Mouse (Mus musculus) embryonic facial prominence, embryonic 13.5 days (tissue): Measurements from ENCODE around the gene Spred2. TPM values are rescaled to one million over a fixed set of nuclear protein-coding genes. Genes with fewer than 3 reads are reported as not detected.

Source experiments
- ATAC-seq: fragments of 200-750 bp; cut with Nextera tagmentation; 2 replicates; pipeline ENCODE4 v1.8.0; 2017; ENCODE audit warnings: low read depth; ENCODE audit not compliant: insufficient number of reproducible peaks, insufficient read depth, low FRiP score, low TSS enrichment
- H3K27ac ChIP-seq: fragments of 300-500 bp; sonication (generic); 2 replicates; pipeline ENCODE4 v1.5.1; 2015; ENCODE audit warnings: moderate library complexity, mild to moderate bottlenecking, inconsistent platforms
- H3K27me3 ChIP-seq: fragments of 300-500 bp; sonication (generic); 2 replicates; pipeline ENCODE4 v1.6.1; 2015; ENCODE audit warnings: mild to moderate bottlenecking, inconsistent platforms
- H3K36me3 ChIP-seq: fragments of 300-500 bp; sonication (generic); 2 replicates; pipeline ENCODE4 v1.6.1; 2015; ENCODE audit warnings: mild to moderate bottlenecking, inconsistent platforms
- H3K4me1 ChIP-seq: fragments of 300-500 bp; sonication (generic); 2 replicates; pipeline ENCODE4 v1.6.1; 2015; ENCODE audit warnings: inconsistent platforms
- H3K4me2 ChIP-seq: fragments of 300-500 bp; sonication (generic); 2 replicates; pipeline ENCODE4 v1.6.1; 2015; ENCODE audit warnings: moderate library complexity, mild to moderate bottlenecking, inconsistent platforms
- H3K4me3 ChIP-seq: fragments of 300-500 bp; sonication (generic); 2 replicates; pipeline ENCODE4 v1.5.1; 2015; ENCODE audit warnings: mild to moderate bottlenecking, inconsistent platforms
- H3K9ac ChIP-seq: fragments of 300-500 bp; sonication (generic); 2 replicates; pipeline ENCODE4 v1.6.1; 2015; ENCODE audit warnings: mild to moderate bottlenecking, inconsistent platforms
- H3K9me3 ChIP-seq: fragments of 300-500 bp; sonication (generic); 2 replicates; pipeline ENCODE4 v1.6.1; 2016; ENCODE audit warnings: inconsistent platforms
- WGBS: fragments of 180-500 bp; shearing (Covaris S2); methylation state at CpG from one replicate; pipeline ENCODE4 v1.1.7; 2015; ENCODE audit warnings: mixed read lengths; 5-methylcytosine and 5-hydroxymethylcytosine counted together
- polyA plus RNA-seq: library from polyadenylated mRNA; unstranded; fragments of >200 nt; fragmentation: Nextera tagmentation; extraction: Ambion mirVana; gene quantifications from 2 replicates; pipeline ENCODE4 v1.2.1, GENCODE M21; 2015

The Spred2 gene
- polyA plus RNA-seq, 1 experiment from 2014 or later = 10.2 TPM

- peaks cover 30% of the 10 kb centered on the region for H3K4me1 ChIP-seq
- H3K27me3 ChIP-seq = no peaks in the 10 kb centered on the region
- no peak overlapping the region for H3K4me3 ChIP-seq
- WGBS = 88% methylated on average over 12 of the region's 12 CpGs
- no peak overlapping the region for H3K27ac ChIP-seq
- H3K9ac ChIP-seq = no peak overlapping the region
- peaks cover 17% of the 10 kb centered on the region for H3K36me3 ChIP-seq
- no peak for ATAC-seq
- H3K9me3 ChIP-seq = no peaks in the 10 kb centered on the region
- no peak overlapping the region for H3K4me2 ChIP-seq
These were observed 17.1 kb downstream of the Spred2 start for GRCm38 (mm10) chr11:19941156-19941777.

- Histone ChIP-seq H3K9ac (no peak overlapping the region), H3K9me3 (no peaks in the 10 kb centered on the region), H3K4me1 (peaks cover 25% of the 10 kb centered on the region), H3K4me3 (no peak overlapping the region), H3K4me2 (no peak overlapping the region), H3K27me3 (no peaks in the 10 kb centered on the region), H3K27ac (no peak overlapping the region), H3K36me3 (peaks cover 17% of the 10 kb centered on the region)
- 91% methylated on average over 4 of the region's 4 CpGs for WGBS
- no peak for ATAC-seq
These were observed 17.8 kb downstream of the Spred2 start for GRCm38 (mm10) chr11:19941978-19942377.

- Histone ChIP-seq H3K9ac (no peak overlapping the region), H3K9me3 (no peaks in the 10 kb centered on the region), H3K4me1 (peaks cover 34% of the 10 kb centered on the region), H3K36me3 (peaks cover 17% of the 10 kb centered on the region), H3K4me2 (no peak overlapping the region), H3K27me3 (no peaks in the 10 kb centered on the region), H3K27ac (no peak overlapping the region), H3K4me3 (no peak overlapping the region)
- WGBS = 98% methylated on average over 2 of the region's 2 CpGs
- no peak for ATAC-seq
These were observed 19.6 kb downstream of the Spred2 start for GRCm38 (mm10) chr11:19943753-19944152.

- WGBS = 81% methylated on average over 6 of the region's 6 CpGs
- Histone ChIP-seq H3K27me3 (no peaks in the 10 kb centered on the region), H3K9me3 (no peaks in the 10 kb centered on the region), H3K4me3 (no peak overlapping the region), H3K36me3 (peaks cover 17% of the 10 kb centered on the region), H3K4me2 (no peak overlapping the region), H3K9ac (no peak overlapping the region), H3K27ac (no peak overlapping the region), H3K4me1 (peaks cover 32% of the 10 kb centered on the region)
- no peak for ATAC-seq
These were observed 20.5 kb downstream of the Spred2 start for GRCm38 (mm10) chr11:19944701-19945100.

GRCm38 (mm10) chr11:19946721-19947120 is 22.5 kb downstream of the Spred2 start:
- ATAC-seq = no peak
- Histone ChIP-seq H3K27ac (peak overlapping the region; percentile 41; the same call in 1 of the 2 replicates), H3K9ac (no peak overlapping the region), H3K36me3 (peaks cover 11% of the 10 kb centered on the region), H3K4me2 (no peak overlapping the region), H3K9me3 (no peaks in the 10 kb centered on the region), H3K27me3 (no peaks in the 10 kb centered on the region), H3K4me1 (peaks cover 34% of the 10 kb centered on the region), H3K4me3 (no peak overlapping the region)
- 92% methylated on average over 7 of the region's 7 CpGs for WGBS

GRCm38 (mm10) chr11:19947626-19948135 is 23.5 kb downstream of the Spred2 start:
- Histone ChIP-seq H3K27ac (no peak overlapping the region), H3K9ac (no peak overlapping the region), H3K4me1 (peaks cover 35% of the 10 kb centered on the region), H3K9me3 (no peaks in the 10 kb centered on the region), H3K4me3 (no peak overlapping the region), H3K36me3 (peaks cover 11% of the 10 kb centered on the region), H3K27me3 (no peaks in the 10 kb centered on the region), H3K4me2 (no peak overlapping the region)
- WGBS = 89% methylated on average over 7 of the region's 7 CpGs
- peak; percentile 49; the same call in 1 of the 2 replicates for ATAC-seq

GRCm38 (mm10) chr11:19949725-19950124 is 25.6 kb downstream of the Spred2 start:
- Histone ChIP-seq H3K27ac (0 out of 2 replicates have a peak overlapping the region, but pooled peaks have one; percentile 39), H3K9me3 (no peaks in the 10 kb centered on the region), H3K4me3 (no peak overlapping the region), H3K9ac (no peak overlapping the region), H3K4me2 (no peak overlapping the region), H3K27me3 (no peaks in the 10 kb centered on the region), H3K4me1 (peaks cover 36% of the 10 kb centered on the region), H3K36me3 (peaks cover 7% of the 10 kb centered on the region; the same call in 1 of the 2 replicates)
- 80% methylated on average over 5 of the region's 5 CpGs for WGBS
- ATAC-seq = no peak

GRCm38 (mm10) chr11:19950169-19950568 is 26.0 kb downstream of the Spred2 start:
- no peaks in the 10 kb centered on the region for H3K27me3 ChIP-seq
- no peak overlapping the region for H3K4me2 ChIP-seq
- 64% methylated on average over 8 of the region's 8 CpGs for WGBS
- no peaks in the 10 kb centered on the region for H3K9me3 ChIP-seq
- ATAC-seq = no peak
- peaks cover 7% of the 10 kb centered on the region; the same call in 1 of the 2 replicates for H3K36me3 ChIP-seq
- H3K4me1 ChIP-seq = peaks cover 39% of the 10 kb centered on the region
- H3K4me3 ChIP-seq = no peak overlapping the region
- H3K27ac ChIP-seq = peak overlapping the region; percentile 39; the same call in 1 of the 2 replicates
- no peak overlapping the region for H3K9ac ChIP-seq

GRCm38 (mm10) chr11:19952963-19953362 is 28.8 kb downstream of the Spred2 start:
- ATAC-seq = no peak
- no peak overlapping the region for H3K9ac ChIP-seq
- no peak overlapping the region for H3K4me3 ChIP-seq
- H3K27ac ChIP-seq = no peak overlapping the region
- 67% methylated on average over 8 of the region's 8 CpGs for WGBS
- H3K4me2 ChIP-seq = no peak overlapping the region
- no peaks in the 10 kb centered on the region for H3K36me3 ChIP-seq
- no peaks in the 10 kb centered on the region for H3K9me3 ChIP-seq
- H3K4me1 ChIP-seq = peaks cover 37% of the 10 kb centered on the region
- H3K27me3 ChIP-seq = no peaks in the 10 kb centered on the region

GRCm38 (mm10) chr11:19953919-19954318 is 29.7 kb downstream of the Spred2 start:
- no peaks in the 10 kb centered on the region for H3K36me3 ChIP-seq

GRCm38 (mm10) chr11:19955069-19955468 is 30.9 kb downstream of the Spred2 start:
- Histone ChIP-seq H3K27ac (no peak overlapping the region), H3K4me3 (no peak overlapping the region), H3K9ac (no peak overlapping the region), H3K4me2 (no peak overlapping the region), H3K27me3 (no peaks in the 10 kb centered on the region), H3K9me3 (no peaks in the 10 kb centered on the region), H3K36me3 (no peaks in the 10 kb centered on the region), H3K4me1 (peaks cover 23% of the 10 kb centered on the region)
- no peak for ATAC-seq
- WGBS = 66% methylated on average over 9 of the region's 9 CpGs

More at GRCm38 (mm10) chr11:19953919-19954318, 29.7 kb downstream of the Spred2 start:
- WGBS = 95% methylated on average over 7 of the region's 7 CpGs
- Histone ChIP-seq H3K27me3 (no peaks in the 10 kb centered on the region), H3K4me3 (no peak overlapping the region), H3K9me3 (no peaks in the 10 kb centered on the region), H3K4me2 (no peak overlapping the region), H3K27ac (no peak overlapping the region), H3K9ac (no peak overlapping the region), H3K4me1 (peaks cover 32% of the 10 kb centered on the region)
- ATAC-seq = no peak

GRCm38 (mm10) chr11:19955701-19956100 is 31.5 kb downstream of the Spred2 start:
- Histone ChIP-seq H3K4me2 (no peak overlapping the region), H3K9ac (no peak overlapping the region), H3K27me3 (no peaks in the 10 kb centered on the region), H3K9me3 (no peaks in the 10 kb centered on the region), H3K4me3 (no peak overlapping the region), H3K27ac (no peak overlapping the region), H3K36me3 (no peaks in the 10 kb centered on the region), H3K4me1 (peaks cover 21% of the 10 kb centered on the region)
- no peak for ATAC-seq
- WGBS = 88% methylated on average over 6 of the region's 6 CpGs
